Mouse (Mus musculus) midbrain, embryonic 15.5 days (tissue): ENCODE measurements around the gene Eif4ebp2. TPM values are rescaled to one million over a fixed set of nuclear protein-coding genes. Genes with fewer than 3 reads are reported as not detected.

Experiments
- ATAC-seq: fragments of 200-750 bp; cut with Nextera tagmentation; replicated peaks from 2 replicates; pipeline ENCODE4 v1.8.0; 2017; ENCODE audit warnings: moderate TSS enrichment
- H3K27ac ChIP-seq: fragments of 300-500 bp; sonication (generic); 2 replicates; pipeline ENCODE4 v1.5.1; 2015; ENCODE audit warnings: mild to moderate bottlenecking, inconsistent platforms
- H3K27me3 ChIP-seq: fragments of 300-500 bp; sonication (generic); replicated peaks from 2 replicates; pipeline ENCODE4 v1.6.1; 2015; ENCODE audit warnings: inconsistent platforms
- H3K36me3 ChIP-seq: fragments of 300-500 bp; sonication (generic); replicated peaks from 2 replicates; pipeline ENCODE4 v1.6.1; 2015; ENCODE audit warnings: inconsistent platforms
- H3K4me1 ChIP-seq: fragments of 300-500 bp; sonication (generic); 2 replicates; pipeline ENCODE4 v1.6.1; 2015; ENCODE audit warnings: inconsistent platforms
- H3K4me2 ChIP-seq: fragments of 300-500 bp; sonication (generic); 2 replicates; pipeline ENCODE4 v1.6.1; 2015; ENCODE audit warnings: inconsistent platforms, mild to moderate bottlenecking, moderate library complexity
- H3K4me3 ChIP-seq: fragments of 300-500 bp; sonication (generic); 2 replicates; pipeline ENCODE4 v1.5.1; 2015; ENCODE audit warnings: mild to moderate bottlenecking, inconsistent platforms
- H3K9ac ChIP-seq: fragments of 300-500 bp; sonication (generic); 2 replicates; pipeline ENCODE4 v1.6.1; 2015; ENCODE audit warnings: mild to moderate bottlenecking, inconsistent platforms
- H3K9me3 ChIP-seq: fragments of 300-500 bp; sonication (generic); 2 replicates; pipeline ENCODE4 v1.6.1; 2016; ENCODE audit warnings: inconsistent platforms
- WGBS: fragments of 180-500 bp; shearing (Covaris S2); methylation state at CpG from one replicate; pipeline ENCODE4 v1.1.7; 2015; ENCODE audit warnings: mixed read lengths; 5-methylcytosine and 5-hydroxymethylcytosine counted together
- polyA plus RNA-seq: library from polyadenylated mRNA; unstranded; fragments of >200 nt; fragmentation: Nextera tagmentation; extraction: Ambion mirVana; gene quantifications from 2 replicates; pipeline ENCODE4 v1.2.1, GENCODE M21; 2015

Gene Eif4ebp2
- polyA plus RNA-seq, 1 experiment from 2014 or later: 65.8 TPM

- Histone ChIP-seq H3K4me1 (no peaks in the 10 kb centered on the region), H3K36me3 (no peaks in the 10 kb centered on the region), H3K4me3 (no peak overlapping the region), H3K27me3 (no peaks in the 10 kb centered on the region), H3K9me3 (no peaks in the 10 kb centered on the region), H3K27ac (no peak overlapping the region), H3K9ac (no peak overlapping the region), H3K4me2 (no peak overlapping the region)
- 63% methylated on average over 2 of the region's 2 CpGs for WGBS
- no peak for ATAC-seq
Measured at GRCm38 (mm10) chr10:61390148-61390547, 62.3 kb downstream of the Eif4ebp2 start.

DNA sequence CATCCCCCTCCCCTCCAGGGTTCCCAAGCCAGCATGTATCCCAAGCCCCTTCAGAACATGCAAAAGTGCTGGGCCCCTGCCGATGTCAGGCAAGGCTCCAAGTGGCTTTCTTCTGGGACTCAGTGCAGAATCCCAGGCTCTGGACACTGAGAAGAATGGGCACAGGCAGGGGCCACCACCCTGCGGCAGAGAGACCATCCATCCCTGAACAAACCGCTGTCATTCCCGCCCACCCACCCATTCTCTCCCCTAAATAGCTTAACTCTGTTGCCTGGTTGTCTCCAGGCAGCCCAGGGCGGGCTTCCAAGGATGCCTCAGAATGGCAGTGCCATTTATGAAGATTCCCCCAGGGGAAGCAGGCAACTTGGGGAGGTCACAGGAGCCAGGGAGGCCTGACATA is 63.4 kb downstream of the Eif4ebp2 start:
- no peak overlapping the region for H3K9ac ChIP-seq
- 0 out of 2 replicates have a peak, but pooled peaks have one; percentile 37 for ATAC-seq
- H3K4me2 ChIP-seq: no peak overlapping the region
- no peak overlapping the region for H3K27ac ChIP-seq
- WGBS: 14% methylated on average over 5 of the region's 5 CpGs
- H3K27me3 ChIP-seq: no peaks in the 10 kb centered on the region
- peaks cover 3% of the 10 kb centered on the region for H3K4me1 ChIP-seq
- no peaks in the 10 kb centered on the region for H3K9me3 ChIP-seq
- H3K4me3 ChIP-seq: no peak overlapping the region
- no peaks in the 10 kb centered on the region for H3K36me3 ChIP-seq

- Histone ChIP-seq H3K4me1 (peaks cover 23% of the 10 kb centered on the region), H3K9me3 (no peaks in the 10 kb centered on the region), H3K27ac (no peak overlapping the region), H3K36me3 (no peaks in the 10 kb centered on the region), H3K4me3 (no peak overlapping the region), H3K4me2 (no peak overlapping the region), H3K9ac (no peak overlapping the region), H3K27me3 (no peaks in the 10 kb centered on the region)
- no peak for ATAC-seq
- WGBS: 79% methylated on average over 6 of the region's 6 CpGs
Measured at GRCm38 (mm10) chr10:61386284-61386683, 66.2 kb downstream of the Eif4ebp2 start.

GRCm38 (mm10) chr10:61385174-61385573 is 67.3 kb downstream of the Eif4ebp2 start:
- Histone ChIP-seq H3K4me3 (no peak overlapping the region), H3K27ac (no peak overlapping the region), H3K4me1 (peaks cover 29% of the 10 kb centered on the region), H3K9ac (no peak overlapping the region), H3K27me3 (no peaks in the 10 kb centered on the region), H3K4me2 (no peak overlapping the region), H3K36me3 (no peaks in the 10 kb centered on the region), H3K9me3 (no peaks in the 10 kb centered on the region)
- 84% methylated on average over 6 of the region's 6 CpGs for WGBS
- ATAC-seq: no peak

DNA sequence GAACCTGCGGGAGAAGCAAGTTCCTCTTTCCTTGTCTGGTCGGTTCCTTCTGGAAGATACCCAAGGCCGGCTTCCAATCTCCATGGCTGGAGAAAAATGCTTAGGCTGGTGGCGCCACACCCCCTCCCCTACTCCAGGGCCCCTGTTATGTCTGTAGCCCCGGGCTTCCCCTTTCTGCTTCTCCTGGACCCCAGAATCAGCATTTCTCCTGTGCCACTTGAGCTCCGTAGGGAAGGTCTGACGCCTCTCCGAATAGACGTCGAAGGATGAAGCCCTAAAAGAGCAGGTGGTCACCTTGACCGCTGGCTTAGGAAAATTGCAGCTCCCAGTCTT is 68.8 kb downstream of the Eif4ebp2 start:
- no peaks in the 10 kb centered on the region for H3K27me3 ChIP-seq
- peak overlapping the region; percentile 70 for H3K4me3 ChIP-seq
- ATAC-seq: peak; percentile 46
- peaks cover 34% of the 10 kb centered on the region for H3K4me1 ChIP-seq
- under 1% methylated on average over 11 of the region's 11 CpGs for WGBS
- H3K4me2 ChIP-seq: peak overlapping the region; percentile 91
- no peaks in the 10 kb centered on the region for H3K9me3 ChIP-seq
- peak overlapping the region; percentile 70 for H3K9ac ChIP-seq
- H3K27ac ChIP-seq: peak overlapping the region; percentile 53
- no peaks in the 10 kb centered on the region for H3K36me3 ChIP-seq

DNA sequence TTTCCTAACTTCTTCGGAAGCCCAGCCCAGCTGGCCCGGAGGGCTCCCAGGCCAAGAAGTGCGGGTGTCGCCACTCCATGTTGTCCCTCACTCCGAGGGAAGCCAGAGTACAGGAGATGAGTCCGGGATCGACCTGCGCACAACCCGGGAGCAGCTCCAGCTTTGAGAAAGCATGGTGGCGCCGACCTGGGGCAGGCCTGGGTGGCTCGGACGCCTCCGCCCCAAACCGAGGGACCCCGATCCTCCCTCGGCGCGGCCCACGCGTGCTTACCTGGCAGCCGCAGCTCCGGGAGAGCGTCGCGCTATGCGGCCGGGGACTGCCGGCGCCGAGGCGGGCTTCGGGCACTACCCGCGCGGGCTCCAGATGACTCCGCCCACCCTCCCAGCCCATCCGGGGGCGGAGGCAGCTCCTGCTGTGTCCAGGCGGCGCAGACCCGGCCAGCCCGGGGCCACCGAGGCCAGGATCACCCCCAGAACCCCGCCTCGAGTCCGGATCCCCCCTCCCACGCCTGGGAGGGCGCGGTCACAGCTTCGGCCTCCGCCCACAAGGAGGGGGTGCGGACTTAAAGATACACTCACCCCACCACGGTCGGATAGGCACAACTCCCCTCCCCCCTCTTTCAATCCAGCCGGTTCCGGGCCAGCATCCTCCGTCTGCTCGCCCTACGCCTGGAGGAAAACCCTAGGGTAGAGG is 69.3 kb downstream of the Eif4ebp2 start, which contains the start of gene Pald1:
Pald1 (minus strand) TSS at position 510 of the 694 bp plus-strand sequence.
- Histone ChIP-seq H3K27ac (peak within 1 kb of the TSS; percentile 53), H3K9me3 (no peaks in the 10 kb centered on the region), H3K4me2 (peak within 1 kb of the TSS; percentile 91), H3K27me3 (no peaks in the 10 kb centered on the region), H3K9ac (peak within 1 kb of the TSS; percentile 70), H3K4me1 (peaks cover 34% of the 10 kb centered on the region), H3K4me3 (peak within 1 kb of the TSS; percentile 70), H3K36me3 (no peaks in the 10 kb centered on the region)
- ATAC-seq: peak; percentile 81
- 0% methylated on average over 55 of the region's 60 CpGs for WGBS

- ATAC-seq: peak; percentile 22
- Histone ChIP-seq H3K9me3 (no peaks in the 10 kb centered on the region), H3K4me3 (peak overlapping the region; percentile 70), H3K4me2 (peak overlapping the region; percentile 91), H3K27ac (no peak overlapping the region), H3K27me3 (no peaks in the 10 kb centered on the region), H3K9ac (peak overlapping the region; percentile 70; the same call in 1 of the 2 replicates), H3K36me3 (no peaks in the 10 kb centered on the region), H3K4me1 (peaks cover 34% of the 10 kb centered on the region)
- 2% methylated on average over 8 of the region's 8 CpGs for WGBS
Measured at GRCm38 (mm10) chr10:61382281-61382731, 70.2 kb downstream of the Eif4ebp2 start.

GRCm38 (mm10) chr10:61381823-61382222 is 70.6 kb downstream of the Eif4ebp2 start:
- Histone ChIP-seq H3K4me2 (peak overlapping the region; percentile 91), H3K9me3 (no peaks in the 10 kb centered on the region), H3K36me3 (no peaks in the 10 kb centered on the region), H3K27ac (no peak overlapping the region), H3K4me3 (peak overlapping the region; percentile 70), H3K9ac (no peak overlapping the region; the same call in 1 of the 2 replicates), H3K27me3 (no peaks in the 10 kb centered on the region), H3K4me1 (peaks cover 34% of the 10 kb centered on the region)
- ATAC-seq: no peak
- 26% methylated on average over 8 of the region's 8 CpGs for WGBS

DNA sequence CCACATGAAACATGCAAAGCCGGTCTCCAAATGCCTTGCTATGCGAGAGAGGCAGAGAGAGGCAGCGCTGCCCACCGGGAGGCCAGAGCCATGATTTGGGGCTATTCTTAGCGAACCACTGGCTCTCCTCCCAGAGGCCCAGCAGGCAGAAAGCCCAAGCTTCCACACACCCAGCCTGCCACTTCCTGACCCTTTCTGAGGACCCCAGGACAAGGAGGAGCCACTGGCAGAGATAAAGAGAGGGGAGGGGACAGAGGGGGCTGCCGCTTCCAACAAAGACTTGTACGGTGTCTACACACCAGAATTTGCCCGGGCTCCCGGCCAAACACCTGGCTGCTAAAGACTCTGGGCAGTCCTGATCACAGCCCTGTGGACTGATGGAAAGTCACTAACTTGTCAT is 72.3 kb downstream of the Eif4ebp2 start:
- peak overlapping the region; percentile 2; the same call in 1 of the 2 replicates for H3K4me2 ChIP-seq
- 17% methylated on average over 9 of the region's 9 CpGs for WGBS
- no peak overlapping the region for H3K9ac ChIP-seq
- H3K27me3 ChIP-seq: no peaks in the 10 kb centered on the region
- no peaks in the 10 kb centered on the region for H3K9me3 ChIP-seq
- H3K27ac ChIP-seq: no peak overlapping the region
- no peak overlapping the region for H3K4me3 ChIP-seq
- H3K36me3 ChIP-seq: no peaks in the 10 kb centered on the region
- no peak for ATAC-seq
- peaks cover 34% of the 10 kb centered on the region for H3K4me1 ChIP-seq

DNA sequence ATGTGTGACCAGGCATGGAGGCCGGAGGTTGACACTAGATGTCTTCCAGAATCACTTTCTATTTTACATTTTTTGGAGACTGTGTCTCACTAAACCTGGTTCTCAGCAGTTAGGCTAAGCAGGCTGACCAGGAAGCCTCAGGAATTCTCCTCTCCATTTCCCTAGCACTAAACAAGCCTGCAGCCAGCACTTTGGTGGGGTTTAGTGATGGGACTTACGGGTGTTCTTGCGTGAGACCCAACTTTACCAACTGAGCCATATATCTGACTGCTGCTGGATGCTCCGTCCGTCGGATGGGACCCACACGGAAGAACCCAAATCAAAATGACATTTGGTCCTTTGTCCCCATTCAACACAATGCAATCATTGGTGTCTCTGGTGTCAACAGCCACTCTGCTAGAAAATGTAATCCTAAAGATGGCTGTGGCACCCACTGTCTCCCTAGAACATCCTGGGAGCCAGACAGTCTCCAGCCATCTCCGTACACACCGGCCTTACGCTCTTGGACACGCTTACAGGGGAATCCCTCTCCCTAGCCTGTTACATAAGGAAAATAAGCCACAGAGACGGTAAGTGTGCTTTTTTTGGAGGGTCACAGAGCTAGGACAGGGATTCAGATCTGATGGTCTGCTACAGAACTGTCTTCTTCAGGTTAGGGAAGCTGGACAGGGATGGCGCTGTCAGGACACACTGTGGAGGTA is 73.0 kb downstream of the Eif4ebp2 start:
- Histone ChIP-seq H3K9ac (no peak overlapping the region), H3K36me3 (no peaks in the 10 kb centered on the region), H3K27ac (no peak overlapping the region), H3K4me1 (peaks cover 34% of the 10 kb centered on the region), H3K9me3 (no peaks in the 10 kb centered on the region), H3K27me3 (no peaks in the 10 kb centered on the region), H3K4me2 (no peak overlapping the region; the same call in 1 of the 2 replicates), H3K4me3 (no peak overlapping the region)
- ATAC-seq: no peak
- 83% methylated on average over 13 of the region's 13 CpGs for WGBS

DNA sequence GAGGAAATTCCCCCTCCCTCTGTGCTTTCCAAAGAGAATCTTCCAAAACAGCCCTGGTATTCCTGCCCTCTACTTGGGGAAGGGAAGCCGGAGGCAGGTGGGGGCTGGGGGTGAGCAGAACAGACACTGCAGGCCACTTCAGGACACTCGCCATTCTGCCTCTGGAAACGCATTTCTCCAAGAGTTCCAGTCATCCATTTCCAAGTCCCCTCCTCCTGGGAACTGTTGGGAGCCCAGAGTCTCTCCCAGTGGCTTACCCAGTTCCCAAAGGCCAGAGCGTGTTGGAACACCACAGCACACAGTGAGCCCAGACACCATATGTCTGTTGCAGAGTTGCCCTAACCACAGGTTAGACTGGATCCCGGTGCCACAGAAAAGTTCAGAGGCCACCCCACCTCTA is 73.8 kb downstream of the Eif4ebp2 start:
- H3K9me3 ChIP-seq: peaks cover 3% of the 10 kb centered on the region; the same call in 1 of the 2 replicates
- H3K9ac ChIP-seq: no peak overlapping the region
- peaks cover 28% of the 10 kb centered on the region for H3K4me1 ChIP-seq
- no peak overlapping the region for H3K4me3 ChIP-seq
- ATAC-seq: no peak
- no peak overlapping the region for H3K27ac ChIP-seq
- no peaks in the 10 kb centered on the region for H3K36me3 ChIP-seq
- WGBS: 84% methylated on average over 5 of the region's 5 CpGs
- no peaks in the 10 kb centered on the region for H3K27me3 ChIP-seq
- no peak overlapping the region for H3K4me2 ChIP-seq
